Mouse (Mus musculus) macrophage (primary cell): ENCODE results near the gene Pcgf1. TPM values are rescaled to one million over a fixed set of nuclear protein-coding genes. Genes with fewer than 3 reads are reported as not detected.

Experiments used
- H3K27ac ChIP-seq: fragments of 350-480 bp; formaldehyde crosslinking; 2 replicates; pipeline ENCODE4 v1.9.0; 2021
- H3K36me3 ChIP-seq: fragments of 350-480 bp; formaldehyde crosslinking; 2 replicates; pipeline ENCODE4 v1.9.0; 2021; ENCODE audit errors: inconsistent target
- H3K4me3 ChIP-seq: fragments of 350-480 bp; formaldehyde crosslinking; 2 replicates; pipeline ENCODE4 v1.9.0; 2021; ENCODE audit errors: inconsistent target
- H3K79me2 ChIP-seq: fragments of 350-480 bp; formaldehyde crosslinking; 2 replicates; pipeline ENCODE4 v1.9.0; 2021; ENCODE audit errors: inconsistent target
- WGBS: methylation state at CpG from one replicate; pipeline ENCODE4 v1.1.7; 2026; ENCODE audit warnings: inconsistent platforms; ENCODE audit not compliant: missing documents; 5-methylcytosine and 5-hydroxymethylcytosine counted together
- polyA plus RNA-seq: library from polyadenylated mRNA; stranded (reverse); fragments of 250-400 nt; gene quantifications from 3 replicates; pipeline ENCODE4 v1.2.4, GENCODE M21; 2018; ENCODE audit warnings: inconsistent platforms
- total RNA-seq, 78 experiments: library from RNA; depleted of rRNA; stranded (reverse); fragments of 250-400 nt; gene quantifications; 1 replicate in 9 of 78; 2 replicates in 24 of 78; 3 replicates in 43 of 78; 4 replicates in 2 of 78; pipeline ENCODE4 v1.2.4; 2018; ENCODE audit warnings: inconsistent platforms in 56 of 78

Gene Pcgf1
- total RNA-seq (2018; cell fraction: chromatin; rRNA removed), result 10 to 100 TPM in 21 of 26 experiments, 1 to 10 TPM in 5; 3.7 to 47.2 (median 20.5) TPM
- total RNA-seq (2018; cell fraction: cytosol; rRNA removed), result 10 to 100 TPM in 16 of 26 experiments, 1 to 10 TPM in 10; 2.7 to 15.4 (median 11.9) TPM
- 10 to 100 TPM in 18 of 26 experiments, 1 to 10 TPM in 8; 4.2 to 54.0 (median 14.0) TPM for total RNA-seq (2018; cell fraction: nucleus; rRNA removed)
- polyA plus RNA-seq, result 9.8 to 13.6 TPM (median 11.0 TPM) in 3 replicates

DNA sequence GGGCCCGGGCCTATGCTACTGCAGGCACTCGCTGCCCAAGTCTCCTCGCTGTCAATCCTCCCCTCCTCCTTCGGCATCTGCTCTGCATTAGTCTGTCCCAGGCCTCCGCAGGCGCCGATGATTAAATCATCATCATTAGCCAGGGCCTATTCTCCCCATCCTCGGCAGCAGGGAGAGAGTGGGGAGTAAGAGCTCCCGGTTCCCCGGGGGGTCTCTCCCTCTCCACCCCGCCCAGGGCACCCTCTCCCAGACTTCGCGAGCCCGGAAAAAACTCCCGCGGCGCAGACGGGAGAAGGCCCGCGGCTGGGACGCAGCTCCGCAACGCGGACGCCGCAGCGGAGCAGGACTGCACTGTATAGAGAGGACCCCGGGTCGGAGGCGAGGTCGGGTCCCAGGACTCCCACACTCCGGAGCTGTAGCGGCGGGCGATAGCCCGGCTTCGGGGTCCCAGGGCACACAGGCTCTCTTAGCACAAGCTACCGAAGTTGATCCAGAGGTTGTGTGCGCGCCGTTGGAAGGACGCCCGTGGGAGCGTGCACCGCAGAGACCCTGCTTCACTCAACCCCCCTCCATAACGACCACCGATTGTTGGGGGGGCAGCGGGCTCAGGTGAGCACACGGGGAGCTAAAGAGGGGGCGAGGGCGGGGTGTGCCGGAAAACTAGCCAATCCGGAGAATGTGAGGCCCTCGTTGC is at the start of gene Pcgf1:
Gene Pcgf1, plus strand, starts transcription at position 240 of the 694 bp plus-strand sequence.
- Histone ChIP-seq H3K36me3 (peaks cover 18% of the 10 kb centered on the region; the same call in 1 of the 2 replicates), H3K79me2 (peaks cover 8% of the 10 kb centered on the region; the same call in 1 of the 2 replicates), H3K27ac (peak within 1 kb of the TSS; percentile 68), H3K4me3 (peak within 1 kb of the TSS; percentile 58)
- WGBS, result 2% methylated on average over 52 of the region's 54 CpGs

DNA sequence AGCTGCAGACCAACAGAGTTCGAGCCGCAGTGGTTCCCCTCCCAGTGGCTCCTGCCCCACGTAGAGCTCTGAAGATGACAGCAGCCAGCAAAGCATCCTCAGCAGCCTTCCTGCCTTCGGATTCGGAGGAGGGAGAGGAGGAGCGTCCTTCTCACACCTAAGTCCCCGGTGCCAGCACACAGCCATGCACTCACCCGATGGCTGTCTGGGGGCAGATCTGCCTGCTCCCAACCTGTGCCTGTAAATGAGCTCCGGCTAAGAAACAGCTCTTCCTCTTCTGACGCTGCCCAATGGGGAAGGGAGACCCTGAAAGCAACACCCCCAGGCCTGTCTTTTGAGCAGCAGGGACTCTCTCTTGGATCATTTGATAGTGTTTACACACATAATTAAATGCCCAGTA is 47.9 kb upstream of the Pcgf1 start:
- WGBS, result 90% methylated on average over 10 of the region's 10 CpGs
- H3K4me3 ChIP-seq, result no peak overlapping the region
- peaks cover 24% of the 10 kb centered on the region; the same call in 1 of the 2 replicates for H3K36me3 ChIP-seq
- no peak overlapping the region for H3K27ac ChIP-seq
- peaks cover 25% of the 10 kb centered on the region for H3K79me2 ChIP-seq

- peaks cover 25% of the 10 kb centered on the region for H3K79me2 ChIP-seq
These were observed 46.6 kb upstream of the Pcgf1 start for GRCm38 (mm10) chr6:83031111-83031510.

DNA sequence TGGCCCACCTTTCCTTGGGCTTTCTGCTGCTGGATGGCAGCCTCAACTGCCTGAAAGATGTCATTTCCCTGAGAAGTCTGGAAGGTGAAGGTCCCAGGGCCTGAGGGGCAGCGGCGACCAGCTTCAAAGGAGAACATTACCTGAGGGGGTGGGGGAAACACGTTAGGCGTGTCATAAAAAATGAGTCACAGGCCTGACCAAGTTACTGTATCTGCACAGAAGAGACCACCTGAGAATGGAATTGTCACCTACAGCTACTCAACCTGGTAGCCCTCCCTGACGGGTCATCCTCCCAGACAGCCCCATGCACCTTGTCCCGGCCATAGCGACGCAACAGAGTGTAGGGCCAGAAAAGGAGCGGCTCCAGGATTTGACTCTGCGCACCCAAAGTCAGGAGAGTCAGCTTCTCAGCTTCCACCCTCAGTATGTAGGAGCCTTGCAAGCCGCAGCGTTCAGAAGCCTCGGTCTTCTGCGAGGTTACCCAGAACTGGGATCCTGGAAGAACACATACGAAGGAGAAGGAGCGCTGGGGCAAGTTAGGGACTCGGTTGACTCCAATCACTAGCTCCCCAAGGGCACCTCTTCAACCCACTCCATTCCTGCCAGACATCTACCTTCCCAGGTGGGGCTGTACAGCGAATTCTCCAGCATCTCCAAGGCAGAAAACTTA is 45.6 kb upstream of the Pcgf1 start:
- WGBS, result 78% methylated on average over 16 of the region's 18 CpGs
- Histone ChIP-seq H3K4me3 (peak overlapping the region; percentile 99), H3K27ac (peak overlapping the region; percentile 95), H3K79me2 (peaks cover 25% of the 10 kb centered on the region), H3K36me3 (peaks cover 24% of the 10 kb centered on the region; the same call in 1 of the 2 replicates)

More at GRCm38 (mm10) chr6:83031111-83031510, 46.6 kb upstream of the Pcgf1 start:
- H3K27ac ChIP-seq, result no peak overlapping the region
- no peak overlapping the region for H3K4me3 ChIP-seq
- 91% methylated on average over 7 of the region's 7 CpGs for WGBS
- peaks cover 24% of the 10 kb centered on the region; the same call in 1 of the 2 replicates for H3K36me3 ChIP-seq

DNA sequence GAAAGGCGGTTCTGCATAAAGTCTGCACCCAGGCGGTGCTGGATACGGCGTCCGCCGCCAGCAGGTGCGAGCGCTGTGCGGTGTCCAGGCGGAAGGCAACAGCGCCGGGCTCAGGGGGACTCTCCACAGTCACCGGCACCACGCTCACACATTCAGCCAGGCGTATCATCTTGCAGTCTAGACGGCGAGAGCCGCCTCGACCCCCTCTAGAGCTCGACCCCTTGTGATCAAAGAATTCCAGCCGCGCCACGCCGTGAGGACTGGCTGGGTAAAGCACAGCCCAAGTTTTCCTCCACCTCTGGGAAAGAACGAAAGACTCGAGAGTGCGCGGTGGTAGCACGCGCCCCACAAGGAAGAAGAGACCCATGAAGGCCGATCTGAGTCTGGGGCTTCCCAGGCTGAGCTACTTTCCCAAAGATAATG is 44.9 kb upstream of the Pcgf1 start:
- WGBS, result 1% methylated on average over 31 of the region's 31 CpGs
- Histone ChIP-seq H3K27ac (peak overlapping the region; percentile 95), H3K79me2 (peaks cover 25% of the 10 kb centered on the region), H3K36me3 (peaks cover 24% of the 10 kb centered on the region; the same call in 1 of the 2 replicates), H3K4me3 (peak overlapping the region; percentile 99)

DNA sequence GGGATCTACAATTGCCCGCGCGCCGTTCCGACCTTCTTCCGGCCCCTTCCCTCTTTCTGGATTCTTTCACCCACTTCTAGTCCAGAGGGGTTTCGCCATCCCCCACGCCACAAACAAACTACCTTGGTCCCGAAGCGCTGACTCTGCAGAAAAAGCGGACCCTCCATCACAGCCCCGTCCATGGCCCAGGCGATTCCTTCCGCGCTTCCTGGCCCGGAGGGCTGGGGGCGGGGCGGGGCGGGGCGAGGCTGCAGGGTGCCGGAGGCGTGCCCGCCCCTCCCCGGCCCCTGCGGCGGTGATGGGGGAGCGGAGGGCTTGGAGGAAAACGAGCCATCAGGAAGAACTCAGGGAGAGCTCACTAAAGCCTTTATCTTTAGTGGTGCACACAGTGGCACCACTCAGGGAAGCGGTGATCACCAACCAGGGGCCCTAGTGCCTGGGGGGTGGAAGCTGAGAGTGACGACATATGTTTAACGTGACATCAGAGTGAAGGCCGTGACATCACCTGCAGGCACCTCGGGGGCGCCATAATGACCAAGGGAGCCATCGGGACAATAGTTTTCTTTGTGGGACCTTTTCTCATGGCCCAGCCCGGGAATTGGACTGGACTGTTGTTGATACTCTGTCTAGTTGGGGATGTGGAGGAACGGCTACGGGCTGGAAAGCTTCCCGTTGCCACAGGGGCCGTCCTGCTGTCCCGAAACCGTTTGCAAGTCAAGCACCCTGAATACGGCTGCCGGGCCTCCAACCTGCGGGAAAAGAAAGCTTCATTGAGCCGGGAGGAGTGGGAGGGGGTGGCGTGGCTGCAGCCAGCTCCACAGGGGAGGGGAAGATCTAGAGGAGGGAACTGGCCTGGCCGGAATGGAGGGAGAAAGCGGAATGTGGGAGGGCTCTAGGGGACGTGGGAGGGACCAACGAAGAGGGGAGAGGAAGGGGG is 44.2 kb upstream of the Pcgf1 start, which contains the start of the genes Dok1 and Loxl3:
Gene Dok1, minus strand, starts transcription at position 223 of the 937 bp plus-strand sequence.
Gene Loxl3, plus strand, starts transcription at position 925 of the 937 bp plus-strand sequence.
- H3K27ac ChIP-seq, result peak within 1 kb of the TSS; percentile 95
- WGBS, result 3% methylated on average over 44 of the region's 51 CpGs
- H3K79me2 ChIP-seq, result peaks cover 25% of the 10 kb centered on the region
- H3K36me3 ChIP-seq, result peaks cover 24% of the 10 kb centered on the region; the same call in 1 of the 2 replicates
- H3K4me3 ChIP-seq, result peak within 1 kb of the TSS; percentile 99

- H3K4me3 ChIP-seq, result peak overlapping the region; percentile 99
- 0 out of 2 replicates have a peak overlapping the region, but pooled peaks have one; percentile 95 for H3K27ac ChIP-seq
- 95% methylated on average over 5 of the region's 5 CpGs for WGBS
- H3K79me2 ChIP-seq, result peaks cover 25% of the 10 kb centered on the region
- peaks cover 24% of the 10 kb centered on the region; the same call in 1 of the 2 replicates for H3K36me3 ChIP-seq
These were observed 43.1 kb upstream of the Pcgf1 start for GRCm38 (mm10) chr6:83034463-83035055.

DNA sequence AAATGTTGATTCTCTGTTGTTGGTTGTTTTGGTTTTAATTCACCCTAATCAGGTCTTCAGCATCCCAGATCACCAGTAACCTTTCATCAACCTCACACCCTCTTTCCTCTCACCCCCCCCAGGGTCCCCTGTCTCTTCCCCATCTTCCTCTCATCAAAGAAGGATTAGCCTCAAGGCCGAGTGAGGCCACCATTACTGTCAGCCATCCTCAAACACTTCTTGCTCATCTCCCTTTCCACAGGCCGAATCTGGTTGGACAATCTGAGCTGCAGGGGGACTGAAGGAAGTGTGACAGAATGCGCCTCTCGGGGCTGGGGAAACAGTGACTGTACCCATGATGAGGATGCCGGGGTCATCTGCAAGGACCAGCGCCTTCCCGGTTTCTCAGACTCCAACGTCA is 40.5 kb upstream of the Pcgf1 start:
- H3K79me2 ChIP-seq, result peaks cover 23% of the 10 kb centered on the region
- WGBS, result 86% methylated on average over 8 of the region's 8 CpGs
- H3K36me3 ChIP-seq, result no peaks in the 10 kb centered on the region
- H3K4me3 ChIP-seq, result no peak overlapping the region
- no peak overlapping the region for H3K27ac ChIP-seq

GRCm38 (mm10) chr6:83038496-83039012 is 39.1 kb upstream of the Pcgf1 start:
- Histone ChIP-seq H3K36me3 (no peaks in the 10 kb centered on the region), H3K79me2 (peaks cover 16% of the 10 kb centered on the region; the same call in 1 of the 2 replicates), H3K27ac (peak overlapping the region; percentile 19), H3K4me3 (no peak overlapping the region)
- WGBS, result 29% methylated on average over 22 of the region's 24 CpGs

DNA sequence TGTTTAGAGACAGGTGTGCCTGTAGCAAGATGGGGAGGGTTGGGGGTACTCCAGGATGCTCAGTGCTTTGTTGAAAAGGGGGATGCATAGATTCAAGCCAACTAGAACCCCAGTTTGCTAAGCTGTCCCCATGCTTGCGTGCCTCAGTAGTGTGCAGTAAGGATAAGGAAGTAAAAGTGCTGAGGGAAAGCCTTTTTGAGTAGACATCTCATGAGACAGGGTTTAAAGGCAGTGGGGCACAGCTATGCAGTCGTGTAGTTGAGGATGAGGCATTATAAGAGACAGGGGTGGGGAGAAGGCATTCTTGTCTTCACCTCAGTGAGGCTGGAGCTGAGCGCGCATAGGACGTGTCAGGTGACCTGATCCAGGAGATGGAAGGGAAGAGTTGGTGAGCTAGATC is 37.1 kb upstream of the Pcgf1 start:
- 71% methylated on average over 5 of the region's 5 CpGs for WGBS

GRCm38 (mm10) chr6:83043561-83043960 is 34.1 kb upstream of the Pcgf1 start:
- Histone ChIP-seq H3K27ac (peak overlapping the region; percentile 96), H3K79me2 (peaks cover 16% of the 10 kb centered on the region; the same call in 1 of the 2 replicates), H3K4me3 (no peak overlapping the region), H3K36me3 (no peaks in the 10 kb centered on the region)
- 75% methylated on average over 6 of the region's 6 CpGs for WGBS

More for the DNA sequence above, 37.1 kb upstream of the Pcgf1 start:
- Histone ChIP-seq H3K27ac (peak overlapping the region; percentile 68), H3K36me3 (no peaks in the 10 kb centered on the region), H3K4me3 (peak overlapping the region; percentile 8; the same call in 1 of the 2 replicates), H3K79me2 (peaks cover 16% of the 10 kb centered on the region; the same call in 1 of the 2 replicates)

DNA sequence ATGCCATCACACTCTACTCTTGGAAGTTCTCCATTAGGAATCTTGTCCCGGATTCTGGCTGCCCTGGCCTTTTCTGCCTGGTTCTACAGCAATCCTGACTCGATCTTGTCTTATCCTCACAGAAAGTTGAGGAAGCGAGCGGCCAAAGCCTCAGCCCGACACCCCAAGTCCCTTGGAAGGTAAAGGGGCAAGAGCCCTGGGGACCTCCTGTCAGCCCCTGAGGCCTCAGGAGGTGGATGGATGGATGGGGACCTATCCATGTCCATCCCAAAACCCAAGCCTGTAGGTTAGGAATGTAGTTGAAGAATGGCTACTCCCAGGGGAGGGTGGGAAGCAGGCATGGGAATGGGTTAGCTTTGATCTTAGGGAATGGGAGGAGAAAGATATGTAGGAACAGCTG is 33.7 kb upstream of the Pcgf1 start:
- 92% methylated on average over 5 of the region's 5 CpGs for WGBS
- H3K4me3 ChIP-seq, result no peak overlapping the region
- H3K27ac ChIP-seq, result peak overlapping the region; percentile 96
- H3K36me3 ChIP-seq, result no peaks in the 10 kb centered on the region
- H3K79me2 ChIP-seq, result peaks cover 16% of the 10 kb centered on the region; the same call in 1 of the 2 replicates

DNA sequence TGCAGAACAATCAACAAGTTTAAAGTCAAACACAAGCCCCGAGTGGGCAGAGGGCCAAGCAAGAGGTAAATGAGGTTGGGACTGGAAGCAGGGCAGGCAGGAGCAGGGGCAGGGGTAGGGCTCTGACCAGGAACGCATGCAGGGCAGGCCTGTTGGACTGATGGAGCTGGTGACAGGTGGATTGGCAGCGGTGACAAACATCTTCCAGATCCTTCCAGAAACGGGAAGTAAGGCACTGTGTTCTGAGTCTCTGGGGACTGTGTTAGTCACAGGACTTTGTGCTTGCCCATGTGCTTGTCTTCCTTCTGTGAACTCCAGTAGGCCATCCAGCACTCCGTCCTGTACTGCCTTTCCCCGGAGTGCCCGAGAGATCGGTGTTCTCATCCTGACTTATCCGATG is 32.9 kb upstream of the Pcgf1 start:
- Histone ChIP-seq H3K79me2 (peaks cover 16% of the 10 kb centered on the region; the same call in 1 of the 2 replicates), H3K36me3 (no peaks in the 10 kb centered on the region), H3K27ac (peak overlapping the region; percentile 96), H3K4me3 (no peak overlapping the region)
- WGBS, result 35% methylated on average over 8 of the region's 9 CpGs
